Mouse (Mus musculus): Measurements from ENCODE around the gene Serpinf1. TPM values are rescaled to one million over a fixed set of nuclear protein-coding genes. Genes with fewer than 3 reads are reported as not detected.

Gene Serpinf1
- total and polyA plus RNA-seq, 3 experiments = 0.38 TPM; not detected in 2

GRCm38 (mm10) chr11:75461743-75462252 lies 39.3 kb upstream of the Serpinf1 start:
- peaks cover 74% of the 10 kb centered on the region for H3K4me1 ChIP-seq (ENCODE audit: insufficient read depth, low read depth, low read length)
- no peak for TF ChIP-seq POLR2AphosphoS5 (IDR thresholded peaks at IDR 0.05; ENCODE audit: insufficient replicate concordance, low read depth, low read length)
- TF ChIP-seq GATA2 (IDR thresholded peaks at IDR 0.05; ENCODE audit: borderline replicate concordance, low read depth, low read length) = no peak
- no peak for TF ChIP-seq GATA1 (IDR thresholded peaks at IDR 0.05; ENCODE audit: borderline replicate concordance, low read length)
- TF ChIP-seq CTCF (IDR thresholded peaks at IDR 0.05; ENCODE audit: low read depth, low read length) = no peak
- peaks cover 2% of the 10 kb centered on the region; the same call in 1 of the 2 replicates for H3K9me3 ChIP-seq (replicated peaks)
- peaks cover 24% of the 10 kb centered on the region for H3K36me3 ChIP-seq (replicated peaks)
- peak overlapping the region; percentile 80 for H3K4me3 ChIP-seq (ENCODE audit: low read depth, low read length)
- DNase-seq (ENCODE audit: low spot score) (no peak), ATAC-seq (ENCODE audit: extremely low read depth, insufficient number of reproducible peaks, low FRiP score, poor library complexity, severe bottlenecking) (no peak)
- H3K27me3 ChIP-seq (ENCODE audit: insufficient read depth, low read length) = no peaks in the 10 kb centered on the region

DNA sequence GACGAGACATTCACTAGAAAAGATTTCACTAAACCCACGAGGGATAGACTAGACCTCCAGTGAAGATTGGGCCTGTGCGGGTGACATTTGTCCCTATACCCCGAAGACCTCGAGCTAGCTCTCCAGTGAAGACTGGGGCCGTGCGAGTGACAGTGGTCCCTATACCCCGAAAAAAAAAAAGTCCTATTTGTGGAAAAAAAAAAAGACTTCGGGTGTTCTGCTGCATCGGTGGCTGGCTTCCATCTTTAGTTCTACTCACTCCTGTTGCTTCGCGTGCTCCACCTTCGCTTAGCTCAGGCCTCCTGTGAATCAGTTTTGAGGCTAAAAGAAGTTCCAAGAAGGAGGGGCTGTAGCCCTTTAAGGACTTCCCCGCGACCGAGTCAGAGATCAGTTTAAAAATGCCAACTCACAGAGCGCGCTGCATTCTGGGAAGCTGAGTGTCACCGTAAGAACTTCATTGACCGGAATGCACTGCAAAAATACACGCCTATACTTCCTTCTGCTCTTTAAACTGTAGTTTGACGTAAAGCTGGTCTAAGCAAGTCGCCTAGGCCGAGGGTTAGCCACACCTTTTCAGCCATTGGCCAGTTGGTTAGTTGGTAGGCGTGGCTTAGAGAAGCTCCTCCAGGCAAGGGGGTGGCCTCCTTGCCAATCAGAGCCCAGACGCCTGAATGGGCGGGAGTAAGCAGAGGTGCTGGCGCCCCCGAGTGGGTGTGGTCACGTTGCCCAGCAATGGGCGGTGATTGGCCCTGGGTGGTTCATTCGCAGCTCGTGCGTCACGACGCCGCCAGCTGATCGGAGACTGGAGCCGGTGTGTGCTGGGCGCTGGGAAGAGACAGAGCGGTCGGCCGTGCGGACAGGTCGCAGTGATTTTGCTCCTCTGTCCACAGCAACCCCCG lies 38.6 kb upstream of the Serpinf1 start, which contains the start of gene Tlcd2:
TSS of gene Tlcd2 (plus strand) at position 872 of the 899 bp plus-strand sequence.
- ATAC-seq (ENCODE audit: extremely low read depth, insufficient number of reproducible peaks, low FRiP score, poor library complexity, severe bottlenecking) = peak; percentile 85
- peaks cover 80% of the 10 kb centered on the region for H3K4me1 ChIP-seq (ENCODE audit: insufficient read depth, low read depth, low read length)
- no peak for TF ChIP-seq GATA1 (IDR thresholded peaks at IDR 0.05; ENCODE audit: borderline replicate concordance, low read length)
- peaks cover 22% of the 10 kb centered on the region for H3K36me3 ChIP-seq (replicated peaks)
- H3K4me3 ChIP-seq (ENCODE audit: low read depth, low read length) = peak within 1 kb of the TSS; percentile 80
- no peaks in the 10 kb centered on the region for H3K9me3 ChIP-seq (replicated peaks)
- peak; percentile 94 for DNase-seq (ENCODE audit: low spot score)
- H3K27me3 ChIP-seq (ENCODE audit: insufficient read depth, low read length) = no peaks in the 10 kb centered on the region

GRCm38 (mm10) chr11:75460103-75460843 lies 37.8 kb upstream of the Serpinf1 start:
- ATAC-seq (ENCODE audit: extremely low read depth, insufficient number of reproducible peaks, low FRiP score, poor library complexity, severe bottlenecking) = peak; percentile 35; the same call in 1 of the 2 replicates
- peak overlapping the region; percentile 80 for H3K4me3 ChIP-seq (ENCODE audit: low read depth, low read length)
- H3K4me1 ChIP-seq (ENCODE audit: insufficient read depth, low read depth, low read length) = peaks cover 85% of the 10 kb centered on the region
- no peaks in the 10 kb centered on the region for H3K9me3 ChIP-seq (replicated peaks)
- DNase-seq (ENCODE audit: low spot score) = peak; percentile 84
- H3K36me3 ChIP-seq (replicated peaks) = peaks cover 15% of the 10 kb centered on the region
- TF ChIP-seq CTCF (IDR thresholded peaks at IDR 0.05; ENCODE audit: low read depth, low read length) (no peak), GATA2 (IDR thresholded peaks at IDR 0.05; ENCODE audit: borderline replicate concordance, low read depth, low read length) (no peak), TAL1 (conservative IDR thresholded peaks at IDR 0.05; ENCODE audit: low read depth, low read length) (no peak), GATA1 (IDR thresholded peaks at IDR 0.05; ENCODE audit: borderline replicate concordance, low read length) (no peak), POLR2AphosphoS5 (IDR thresholded peaks at IDR 0.05; ENCODE audit: insufficient replicate concordance, low read depth, low read length) (no peak)
- H3K27me3 ChIP-seq (ENCODE audit: insufficient read depth, low read length) = no peaks in the 10 kb centered on the region

- Histone ChIP-seq H3K4me3 (ENCODE audit: low read depth, low read length) (peak overlapping the region; percentile 80; the same call in 1 of the 2 replicates), H3K27me3 (ENCODE audit: insufficient read depth, low read length) (no peaks in the 10 kb centered on the region), H3K9me3 (replicated peaks) (no peaks in the 10 kb centered on the region), H3K4me1 (ENCODE audit: insufficient read depth, low read depth, low read length) (peaks cover 85% of the 10 kb centered on the region), H3K36me3 (replicated peaks) (peaks cover 10% of the 10 kb centered on the region)
- no peak for ATAC-seq (ENCODE audit: extremely low read depth, insufficient number of reproducible peaks, low FRiP score, poor library complexity, severe bottlenecking)
- TF ChIP-seq GATA2 (IDR thresholded peaks at IDR 0.05; ENCODE audit: borderline replicate concordance, low read depth, low read length) (no peak), TAL1 (conservative IDR thresholded peaks at IDR 0.05; ENCODE audit: low read depth, low read length) (no peak), GATA1 (IDR thresholded peaks at IDR 0.05; ENCODE audit: borderline replicate concordance, low read length) (no peak), POLR2AphosphoS5 (IDR thresholded peaks at IDR 0.05; ENCODE audit: insufficient replicate concordance, low read depth, low read length) (no peak), CTCF (IDR thresholded peaks at IDR 0.05; ENCODE audit: low read depth, low read length) (no peak)
- no peak for DNase-seq (ENCODE audit: low spot score)
These were observed 37.2 kb upstream of the Serpinf1 start for GRCm38 (mm10) chr11:75459751-75460102.

GRCm38 (mm10) chr11:75459141-75459711 lies 36.7 kb upstream of the Serpinf1 start:
- Histone ChIP-seq H3K4me3 (ENCODE audit: low read depth, low read length) (peak overlapping the region; percentile 80; the same call in 1 of the 2 replicates), H3K9me3 (replicated peaks) (no peaks in the 10 kb centered on the region), H3K27me3 (ENCODE audit: insufficient read depth, low read length) (no peaks in the 10 kb centered on the region), H3K36me3 (replicated peaks) (peaks cover 6% of the 10 kb centered on the region), H3K4me1 (ENCODE audit: insufficient read depth, low read depth, low read length) (peaks cover 87% of the 10 kb centered on the region)
- DNase-seq (ENCODE audit: low spot score) (no peak), ATAC-seq (ENCODE audit: extremely low read depth, insufficient number of reproducible peaks, low FRiP score, poor library complexity, severe bottlenecking) (no peak)
- no peak for TF ChIP-seq GATA1 (IDR thresholded peaks at IDR 0.05; ENCODE audit: borderline replicate concordance, low read length)
- TF ChIP-seq TAL1 (conservative IDR thresholded peaks at IDR 0.05; ENCODE audit: low read depth, low read length) = no peak
- TF ChIP-seq POLR2AphosphoS5 (IDR thresholded peaks at IDR 0.05; ENCODE audit: insufficient replicate concordance, low read depth, low read length) = no peak
- TF ChIP-seq CTCF (IDR thresholded peaks at IDR 0.05; ENCODE audit: low read depth, low read length) = no peak
- no peak for TF ChIP-seq GATA2 (IDR thresholded peaks at IDR 0.05; ENCODE audit: borderline replicate concordance, low read depth, low read length)

DNA sequence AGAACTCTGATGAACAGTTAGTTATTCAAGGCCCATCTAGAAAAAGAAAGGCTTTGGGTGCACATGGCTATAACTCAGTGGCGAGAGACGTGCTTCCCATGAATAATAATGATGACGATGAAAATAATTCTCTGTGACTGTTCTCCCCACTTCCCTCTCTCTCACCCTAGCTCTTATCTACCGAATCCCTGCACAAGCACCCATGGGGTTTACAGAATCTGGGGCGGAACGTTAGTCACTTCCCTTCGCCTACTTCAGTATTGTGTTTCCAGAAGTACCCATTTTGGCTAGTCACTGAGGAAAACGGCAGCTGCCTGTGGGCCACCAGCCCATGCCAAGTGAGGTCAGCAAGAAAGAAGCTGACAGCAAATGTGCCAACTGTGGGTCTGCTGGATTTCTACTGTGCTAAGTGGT lies 36.1 kb upstream of the Serpinf1 start:
- H3K4me3 ChIP-seq (ENCODE audit: low read depth, low read length) = peak overlapping the region; percentile 18; the same call in 1 of the 2 replicates
- H3K9me3 ChIP-seq (replicated peaks) = no peaks in the 10 kb centered on the region
- no peaks in the 10 kb centered on the region for H3K27me3 ChIP-seq (ENCODE audit: insufficient read depth, low read length)
- ATAC-seq (ENCODE audit: extremely low read depth, insufficient number of reproducible peaks, low FRiP score, poor library complexity, severe bottlenecking) = no peak
- TF ChIP-seq TAL1 (conservative IDR thresholded peaks at IDR 0.05; ENCODE audit: low read depth, low read length) (no peak), POLR2AphosphoS5 (IDR thresholded peaks at IDR 0.05; ENCODE audit: insufficient replicate concordance, low read depth, low read length) (no peak), CTCF (IDR thresholded peaks at IDR 0.05; ENCODE audit: low read depth, low read length) (no peak), GATA2 (IDR thresholded peaks at IDR 0.05; ENCODE audit: borderline replicate concordance, low read depth, low read length) (no peak), GATA1 (IDR thresholded peaks at IDR 0.05; ENCODE audit: borderline replicate concordance, low read length) (no peak)
- H3K36me3 ChIP-seq (replicated peaks) = peaks cover 5% of the 10 kb centered on the region
- DNase-seq (ENCODE audit: low spot score) = no peak
- H3K4me1 ChIP-seq (ENCODE audit: insufficient read depth, low read depth, low read length) = peaks cover 88% of the 10 kb centered on the region

Data from G1E (cell line).